Mouse (Mus musculus) kidney, adult 2 months (tissue): ENCODE results near the gene Adam8.

Experiments used
- CTCF ChIP-seq: fragments of 200-500 bp; conservative IDR thresholded peaks from 2 replicates; pipeline ENCODE4 v1.5.1; 2011; ENCODE audit warnings: low read depth, mild to moderate bottlenecking, control low read depth, low read length, moderate library complexity, mixed read lengths; ENCODE audit not compliant: insufficient read depth, insufficient read length
- POLR2A ChIP-seq: fragments of 200-500 bp; IDR thresholded peaks from one replicate; pipeline ENCODE4 v1.6.1; 2011; ENCODE audit warnings: low read depth, low read length, control low read depth

DNA sequence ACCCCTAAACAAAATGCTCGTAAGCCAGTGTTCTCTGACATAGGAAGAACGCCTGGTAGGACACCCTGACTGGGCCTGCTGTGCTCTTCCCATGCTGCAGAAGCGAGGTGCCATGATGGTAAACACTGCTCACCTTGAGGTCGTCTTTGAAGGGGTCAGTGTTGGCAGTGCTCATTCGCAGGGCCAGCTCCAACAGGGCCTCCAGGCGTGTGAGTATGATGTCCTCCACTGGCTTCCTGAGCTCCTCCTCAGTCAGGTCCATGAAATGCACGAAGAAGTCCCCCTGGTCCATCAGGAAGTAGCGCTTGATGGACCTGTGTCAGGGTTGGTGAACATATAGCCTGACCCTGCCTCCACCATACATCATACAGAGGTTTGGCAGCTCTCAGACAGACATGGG lies 12.3 kb upstream of the Adam8 start:
- TF ChIP-seq CTCF = no peak
- no peak for TF ChIP-seq POLR2A
